Mouse (Mus musculus) c-Kit-negative CD71-positive TER-119-positive erythroid progenitor cells, embryonic 14.5 days (primary cell): ENCODE measurements around the gene Lrp1.
"Not testable (repeated sequence)": the region's sequence is repeated elsewhere in the genome, so short reads cannot be mapped to it uniquely, and the experiment has no call there.

Source experiments
- DNase-seq: peaks from one replicate; pipeline ENCODE4 v3.0.0-alpha.2; 2013; ENCODE audit warnings: low read depth, low spot score

Gene Lrp1

GRCm38 (mm10) chr10:127620406-127621190 is at the start of gene Lrp1:
TSS of gene Lrp1 (minus strand) at chr10:127621148.
- no peak for DNase-seq

GRCm38 (mm10) chr10:127670185-127670584 is 49.2 kb upstream of the Lrp1 start:
- DNase-seq: no peak

- no peak for DNase-seq
These were observed 48.2 kb upstream of the Lrp1 start for GRCm38 (mm10) chr10:127669170-127669569.

GRCm38 (mm10) chr10:127668093-127669050 is 47.4 kb upstream of the Lrp1 start, which contains the start of gene Nab2:
TSS of gene Nab2 (minus strand) at chr10:127668568.
- no peak for DNase-seq

GRCm38 (mm10) chr10:127667269-127668092 is 46.5 kb upstream of the Lrp1 start:
- DNase-seq: no peak

GRCm38 (mm10) chr10:127666501-127667268 is 45.7 kb upstream of the Lrp1 start, which contains the start of gene Nemp1:
TSS of gene Nemp1 (plus strand) at chr10:127666901.
- no peak for DNase-seq

- DNase-seq: no peak
These were observed 44.6 kb upstream of the Lrp1 start for GRCm38 (mm10) chr10:127665366-127666181.

- DNase-seq: no peak
These were observed 43.9 kb upstream of the Lrp1 start for GRCm38 (mm10) chr10:127664891-127665290.

GRCm38 (mm10) chr10:127664166-127664565 is 43.2 kb upstream of the Lrp1 start:
- no peak for DNase-seq

- no peak for DNase-seq
These were observed 42.6 kb upstream of the Lrp1 start for GRCm38 (mm10) chr10:127663590-127663989.

- DNase-seq: no peak
These were observed 41.8 kb upstream of the Lrp1 start for GRCm38 (mm10) chr10:127662666-127663253.

- no peak for DNase-seq
These were observed 41.1 kb upstream of the Lrp1 start for GRCm38 (mm10) chr10:127661915-127662663.

GRCm38 (mm10) chr10:127661291-127661914 is 40.5 kb upstream of the Lrp1 start:
- no peak for DNase-seq

GRCm38 (mm10) chr10:127659551-127659950 is 38.6 kb upstream of the Lrp1 start:
- DNase-seq: no peak

- DNase-seq: no peak
These were observed 37.1 kb upstream of the Lrp1 start for GRCm38 (mm10) chr10:127658076-127658475.

GRCm38 (mm10) chr10:127657617-127658016 is 36.7 kb upstream of the Lrp1 start:
- not testable (repeated sequence) for DNase-seq

GRCm38 (mm10) chr10:127654970-127655579 is 34.1 kb upstream of the Lrp1 start:
- DNase-seq: no peak
